7 mouse cellular contexts compared by ENCODE assay signal in the genomic region with DNA sequence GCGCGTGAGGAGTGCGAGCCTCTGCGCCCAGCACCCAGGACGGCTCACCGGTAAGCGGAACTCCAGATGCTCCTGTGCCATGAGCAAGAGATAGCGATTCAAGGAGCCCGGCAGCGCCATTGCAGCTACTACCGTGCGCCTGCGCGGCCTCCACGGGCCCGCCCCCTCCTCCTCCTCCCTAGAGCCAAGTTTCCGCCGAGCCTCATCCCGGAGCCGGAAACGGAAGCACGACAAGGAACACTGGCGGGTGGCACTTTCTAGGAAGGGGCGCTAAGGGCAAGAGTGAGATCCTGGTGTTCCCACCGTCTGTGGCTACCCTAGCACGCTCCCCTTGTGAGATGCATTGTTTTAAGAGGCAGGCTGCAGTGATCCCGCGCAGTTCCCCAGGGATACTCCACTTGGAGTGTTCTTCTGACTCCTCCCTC. TPM values are rescaled to one million over a fixed set of nuclear protein-coding genes. Genes with fewer than 3 reads are reported as not detected.
A peak's percentile ranks its signal among the peaks of the same experiment; 100 is the strongest.
DNase-seq lines count a peak whose midpoint lies in the region; ATAC-seq lines count a peak whose summit lies in the region.

A gene (minus strand): TSS at position 208 of the 425 bp plus-strand sequence.

- H3K9me3 ChIP-seq in embryonic facial prominence, embryonic 12.5 days, result no peaks in the 10 kb centered on the region
- no peaks in the 10 kb centered on the region for H3K9me3 ChIP-seq in limb, embryonic 13.5 days
- H3K9me3 ChIP-seq in midbrain, embryonic 16.5 days (replicated peaks; ENCODE audit: control insufficient read depth, low read length, poor library complexity, severe bottlenecking), result no peaks in the 10 kb centered on the region

- peak within 1 kb of the TSS; percentile 86 for H3K27ac ChIP-seq in embryonic facial prominence, embryonic 12.5 days
- peak within 1 kb of the TSS; percentile 66 for H3K27ac ChIP-seq in limb, embryonic 13.5 days
- H3K27ac ChIP-seq in midbrain, embryonic 16.5 days (ENCODE audit: low read length), result peak within 1 kb of the TSS; percentile 88

- peak within 1 kb of the TSS; percentile 81 for H3K4me3 ChIP-seq in embryonic facial prominence, embryonic 12.5 days
- peak within 1 kb of the TSS; percentile 75 for H3K4me3 ChIP-seq in limb, embryonic 13.5 days
- H3K4me3 ChIP-seq in midbrain, embryonic 16.5 days (ENCODE audit: low read depth, low read length), result peak within 1 kb of the TSS; percentile 91

- 0% methylated on average over 28 of the region's 28 CpGs for WGBS in embryonic facial prominence, embryonic 12.5 days
- WGBS in limb, embryonic 13.5 days, result under 1% methylated on average over 25 of the region's 28 CpGs
- WGBS in midbrain, embryonic 16.5 days, result 2% methylated on average over 22 of the region's 28 CpGs

- peaks cover 8% of the 10 kb centered on the region; the same call in 1 of the 2 replicates for H3K4me1 ChIP-seq in embryonic facial prominence, embryonic 12.5 days
- H3K4me1 ChIP-seq in limb, embryonic 13.5 days, result peaks cover 14% of the 10 kb centered on the region
- peaks cover 20% of the 10 kb centered on the region for H3K4me1 ChIP-seq in midbrain, embryonic 16.5 days (ENCODE audit: control insufficient read depth, insufficient read depth, low read length)

- peaks cover 12% of the 10 kb centered on the region for H3K36me3 ChIP-seq in embryonic facial prominence, embryonic 12.5 days
- H3K36me3 ChIP-seq in limb, embryonic 13.5 days, result peaks cover 14% of the 10 kb centered on the region
- no peaks in the 10 kb centered on the region for H3K36me3 ChIP-seq in midbrain, embryonic 16.5 days (ENCODE audit: control insufficient read depth, insufficient read depth, low read length)

- ATAC-seq in embryonic facial prominence, embryonic 12.5 days (ENCODE audit: insufficient number of reproducible peaks, insufficient read depth, low FRiP score, low TSS enrichment), result peak; percentile 92
- peak; percentile 94 for ATAC-seq in limb, embryonic 13.5 days (ENCODE audit: low FRiP score, low read depth)
- ATAC-seq in midbrain, embryonic 16.5 days, result peak; percentile 98

- peak within 1 kb of the TSS; percentile 80 for H3K4me2 ChIP-seq in embryonic facial prominence, embryonic 12.5 days (replicated peaks)
- H3K4me2 ChIP-seq in limb, embryonic 13.5 days (replicated peaks), result peak within 1 kb of the TSS; percentile 81
- peak within 1 kb of the TSS; percentile 88 for H3K4me2 ChIP-seq in midbrain, embryonic 16.5 days (ENCODE audit: low read length)

- H3K27me3 ChIP-seq in embryonic facial prominence, embryonic 12.5 days, result no peaks in the 10 kb centered on the region
- H3K27me3 ChIP-seq in limb, embryonic 13.5 days, result no peaks in the 10 kb centered on the region
- no peaks in the 10 kb centered on the region for H3K27me3 ChIP-seq in midbrain, embryonic 16.5 days (ENCODE audit: control insufficient read depth, insufficient read depth, low read depth, low read length)

- H3K9ac ChIP-seq in embryonic facial prominence, embryonic 12.5 days, result peak within 1 kb of the TSS; percentile 80
- H3K9ac ChIP-seq in limb, embryonic 13.5 days, result peak within 1 kb of the TSS; percentile 89
- H3K9ac ChIP-seq in midbrain, embryonic 16.5 days (ENCODE audit: low read depth, low read length), result peak within 1 kb of the TSS; percentile 91

- peak; percentile 91 for DNase-seq in adrenal gland, postnatal 25 days
- DNase-seq in heart, adult 18-20 months, result peak; percentile 93 to 95
- DNase-seq in kidney, adult 8-10 months, result peak; percentile 90 to 92
- DNase-seq in spleen, postnatal 10 days (ENCODE audit: low spot score in 2 of 2), result peak; percentile 80 to 89

RNA-seq across cellular contexts. Expression of the gene that starts here (rescaled TPM):
- 10.8 and 11.7 TPM in 2 replicates for total RNA-seq in adrenal gland, postnatal 25 days (2021)
- 32.0 and 35.3 TPM in 2 replicates for polyA plus RNA-seq in embryonic facial prominence, embryonic 12.5 days (2016; fragmentation: Nextera tagmentation; extraction: Ambion mirVana)
- 1 to 10 TPM; 4.6 to 7.8 TPM for total RNA-seq in heart, adult 18-20 months (2021)
- polyA plus RNA-seq in limb, embryonic 13.5 days (2015; fragmentation: Nextera tagmentation; extraction: Ambion mirVana), result 32.4 and 34.6 TPM in 2 replicates
- 20.3 and 21.6 TPM in 2 replicates for polyA plus RNA-seq in midbrain, embryonic 16.5 days (2015; fragmentation: Nextera tagmentation; extraction: Ambion mirVana)

Comparison
In these comparisons a context has a peak if more than half of its experiments do, and no peak if none do; other contexts are left out.
1. Peak in every context shown above with its lines: DNase-seq, ATAC-seq, H3K4me3 ChIP-seq and H3K27ac ChIP-seq.